Mouse (Mus musculus) heart, postnatal 0 days (tissue): ENCODE data around the gene Zbed4. TPM values are rescaled to one million over a fixed set of nuclear protein-coding genes. Genes with fewer than 3 reads are reported as not detected.

Experiments
- ATAC-seq: fragments of 200-750 bp; cut with Nextera tagmentation; 2 replicates; pipeline ENCODE4 v1.8.0; 2017; ENCODE audit warnings: low read depth, moderate number of reproducible peaks, moderate library complexity; ENCODE audit not compliant: insufficient read depth
- DNase-seq: peaks from one replicate; pipeline ENCODE4 v3.0.0-alpha.2; 2016; ENCODE audit warnings: low spot score
- H3K27ac ChIP-seq: fragments of 300-500 bp; sonication (generic); 2 replicates; pipeline ENCODE4 v1.5.1; 2014; ENCODE audit warnings: low read depth, mild to moderate bottlenecking
- H3K27me3 ChIP-seq: fragments of 300-500 bp; sonication (generic); 2 replicates; pipeline ENCODE4 v1.6.1; 2014; ENCODE audit warnings: low read length, mixed read lengths; ENCODE audit not compliant: control insufficient read depth, insufficient read depth
- H3K36me3 ChIP-seq: fragments of 300-500 bp; sonication (generic); replicated peaks from 2 replicates; pipeline ENCODE4 v1.6.1; 2014; ENCODE audit warnings: low read length, mixed read lengths; ENCODE audit not compliant: control insufficient read depth, insufficient read depth
- H3K4me1 ChIP-seq: fragments of 300-500 bp; sonication (generic); 2 replicates; pipeline ENCODE4 v1.6.1; 2014; ENCODE audit warnings: antibody characterized with exemption; ENCODE audit not compliant: control insufficient read depth, insufficient read depth
- H3K4me2 ChIP-seq: fragments of 300-500 bp; sonication (generic); 2 replicates; pipeline ENCODE4 v1.6.1; 2014; ENCODE audit warnings: low read depth, mild to moderate bottlenecking, low read length, moderate library complexity
- H3K4me3 ChIP-seq: fragments of 300-500 bp; sonication (generic); 2 replicates; pipeline ENCODE4 v1.5.1; 2014; ENCODE audit warnings: low read depth, low read length
- H3K9ac ChIP-seq: fragments of 300-500 bp; sonication (generic); replicated peaks from 2 replicates; pipeline ENCODE4 v1.6.1; 2014; ENCODE audit warnings: low read depth, low read length, mixed read lengths
- H3K9me3 ChIP-seq: fragments of 300-500 bp; sonication (generic); replicated peaks from 2 replicates; pipeline ENCODE4 v1.6.1; 2016; ENCODE audit warnings: low read length; ENCODE audit not compliant: control insufficient read depth
- CTCF ChIP-seq: IDR thresholded peaks from 2 replicates; pipeline ENCODE4 v1.5.1; 2016; ENCODE audit warnings: antibody characterized with exemption, control low read depth, low read depth
- EP300 ChIP-seq: IDR thresholded peaks from 2 replicates; pipeline ENCODE4 v1.6.1; 2016; ENCODE audit warnings: antibody characterized with exemption, low read depth
- WGBS: fragments of 180-500 bp; shearing (Covaris S2); extraction: QIAGEN DNeasy Blood & Tissue Kit; methylation state at CpG from one replicate; pipeline ENCODE4 v1.1.7; 2014; 5-methylcytosine and 5-hydroxymethylcytosine counted together
- polyA plus RNA-seq: library from polyadenylated mRNA; unstranded; fragments of >200 nt; fragmentation: Nextera tagmentation; extraction: Ambion mirVana; gene quantifications from 2 replicates; pipeline ENCODE4 v1.2.1, GENCODE M21; 2015
- total RNA-seq: library from RNA; depleted of rRNA; stranded (reverse); fragments of >200 nt; gene quantifications from 2 replicates; pipeline ENCODE4 v1.2.3, GENCODE M21; 2014; ENCODE audit warnings: low replicate concordance

The Zbed4 gene
- total and polyA plus RNA-seq, 2 experiments from 2014 or later = 5.1 to 15.7 TPM

- 75% methylated on average over 11 of the region's 11 CpGs for WGBS
- Histone ChIP-seq H3K27me3 (no peaks in the 10 kb centered on the region), H3K36me3 (peaks cover 5% of the 10 kb centered on the region), H3K4me3 (no peak overlapping the region), H3K9ac (no peak overlapping the region), H3K4me1 (no peaks in the 10 kb centered on the region), H3K4me2 (no peak overlapping the region), H3K9me3 (no peaks in the 10 kb centered on the region), H3K27ac (no peak overlapping the region)
- TF ChIP-seq CTCF = no peak
- no peak for TF ChIP-seq EP300
- DNase-seq (no peak), ATAC-seq (no peak)
These were observed 48.5 kb downstream of the Zbed4 start for GRCm38 (mm10) chr15:88799950-88800371.

GRCm38 (mm10) chr15:88800921-88801354 lies 49.5 kb downstream of the Zbed4 start:
- H3K36me3 ChIP-seq = peaks cover 15% of the 10 kb centered on the region
- no peak overlapping the region for H3K4me2 ChIP-seq
- no peaks in the 10 kb centered on the region for H3K27me3 ChIP-seq
- WGBS = 76% methylated on average over 6 of the region's 6 CpGs
- DNase-seq (no peak), ATAC-seq (no peak)
- TF ChIP-seq EP300 (no peak), CTCF (no peak)
- H3K27ac ChIP-seq = no peak overlapping the region
- H3K4me3 ChIP-seq = no peak overlapping the region
- no peaks in the 10 kb centered on the region for H3K4me1 ChIP-seq
- H3K9ac ChIP-seq = no peak overlapping the region
- H3K9me3 ChIP-seq = no peaks in the 10 kb centered on the region

DNA sequence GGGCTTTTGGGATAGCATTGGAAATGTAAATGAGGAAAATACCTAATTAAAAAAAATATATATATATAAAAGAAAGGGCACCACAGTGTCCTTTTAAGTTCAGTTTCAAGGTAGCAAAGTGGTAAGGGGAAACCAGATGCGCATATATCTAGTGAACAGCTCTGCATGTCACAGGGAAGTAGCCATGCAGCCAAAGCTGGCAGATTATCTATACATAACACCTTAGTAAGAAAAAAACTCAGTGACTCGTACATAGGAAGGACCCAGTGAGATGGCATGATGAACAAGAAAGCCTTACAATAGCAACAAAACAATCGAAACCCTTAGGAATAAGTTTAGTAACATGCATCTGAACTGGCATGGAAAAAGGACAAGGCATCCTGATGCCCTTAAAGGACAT lies 50.4 kb downstream of the Zbed4 start:
- DNase-seq = no peak
- H3K4me3 ChIP-seq = no peak overlapping the region
- H3K4me1 ChIP-seq = no peaks in the 10 kb centered on the region
- H3K9me3 ChIP-seq = no peaks in the 10 kb centered on the region
- no peak overlapping the region for H3K27ac ChIP-seq
- WGBS = 84% methylated on average over 3 of the region's 3 CpGs
- peaks cover 22% of the 10 kb centered on the region for H3K36me3 ChIP-seq
- H3K4me2 ChIP-seq = no peak overlapping the region
- no peak for ATAC-seq
- H3K9ac ChIP-seq = no peak overlapping the region
- H3K27me3 ChIP-seq = no peaks in the 10 kb centered on the region
- TF ChIP-seq CTCF (no peak), EP300 (no peak)

- no peaks in the 10 kb centered on the region for H3K9me3 ChIP-seq
- H3K36me3 ChIP-seq = peaks cover 22% of the 10 kb centered on the region
- ATAC-seq = no peak
- H3K27me3 ChIP-seq = no peaks in the 10 kb centered on the region
- WGBS = 90% methylated on average over 6 of the region's 6 CpGs
- no peak overlapping the region for H3K4me3 ChIP-seq
- TF ChIP-seq CTCF = no peak
- no peak for TF ChIP-seq EP300
- H3K9ac ChIP-seq = no peak overlapping the region
- no peak for DNase-seq
- no peak overlapping the region for H3K27ac ChIP-seq
- H3K4me2 ChIP-seq = no peak overlapping the region
- no peaks in the 10 kb centered on the region for H3K4me1 ChIP-seq
These were observed 50.9 kb downstream of the Zbed4 start for GRCm38 (mm10) chr15:88802348-88802747.

DNA sequence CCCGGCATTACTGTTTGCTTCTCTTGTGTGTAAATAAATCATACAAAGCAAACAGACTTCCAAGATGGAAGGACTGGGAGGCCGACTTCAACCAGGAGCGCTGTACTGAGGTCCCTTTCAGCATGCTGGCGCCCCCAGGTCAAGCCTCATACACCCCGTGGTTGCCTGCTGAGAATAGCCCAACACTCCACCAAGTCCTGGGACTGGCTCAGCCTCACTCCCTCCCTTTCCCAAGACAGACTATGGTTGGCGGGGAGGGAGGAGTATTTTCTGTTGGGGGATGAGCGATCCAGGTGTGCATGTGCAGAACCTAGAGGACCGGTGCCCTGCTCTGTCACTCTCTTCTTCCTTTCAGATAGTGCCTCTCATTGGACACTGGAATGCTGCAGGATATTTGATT lies 56.7 kb downstream of the Zbed4 start:
- Histone ChIP-seq H3K36me3 (peaks cover 44% of the 10 kb centered on the region), H3K9me3 (no peaks in the 10 kb centered on the region), H3K27me3 (no peaks in the 10 kb centered on the region), H3K4me3 (no peak overlapping the region), H3K27ac (no peak overlapping the region), H3K4me1 (no peaks in the 10 kb centered on the region), H3K9ac (no peak overlapping the region), H3K4me2 (no peak overlapping the region)
- WGBS = 89% methylated on average over 8 of the region's 8 CpGs
- no peak for ATAC-seq
- DNase-seq = no peak
- TF ChIP-seq CTCF = no peak
- TF ChIP-seq EP300 = no peak

- Histone ChIP-seq H3K36me3 (peaks cover 56% of the 10 kb centered on the region), H3K4me2 (no peak overlapping the region), H3K4me1 (no peaks in the 10 kb centered on the region), H3K4me3 (no peak overlapping the region), H3K9ac (no peak overlapping the region), H3K9me3 (no peaks in the 10 kb centered on the region), H3K27ac (no peak overlapping the region), H3K27me3 (no peaks in the 10 kb centered on the region)
- ATAC-seq = no peak
- TF ChIP-seq CTCF = no peak
- TF ChIP-seq EP300 = no peak
- WGBS = 94% methylated on average over 2 of the region's 2 CpGs
- no peak for DNase-seq
These were observed 58.9 kb downstream of the Zbed4 start for GRCm38 (mm10) chr15:88810369-88810768.
